7 mouse cellular contexts compared by ENCODE assay signal in genomic region chr11:62248401-62249244, GRCm38 (mm10). TPM values are rescaled to one million over a fixed set of nuclear protein-coding genes. Genes with fewer than 3 reads are reported as not detected.
DNase-seq lines count a peak whose midpoint lies in the region; ATAC-seq and TF ChIP-seq lines count a peak whose summit lies in the region.

Adora2b (plus strand) TSS chr11:62248984.

- H3K9me3 ChIP-seq in intestine, embryonic 15.5 days = no peaks in the 10 kb centered on the region
- H3K9me3 ChIP-seq in midbrain, postnatal 0 days (ENCODE audit: low read length) = no peaks in the 10 kb centered on the region

- H3K9ac ChIP-seq in intestine, embryonic 15.5 days = peak within 1 kb of the TSS; percentile 64
- 0 out of 2 replicates have a peak within 1 kb of the TSS, but pooled peaks have one; percentile 10 for H3K9ac ChIP-seq in liver, adult 2 months (ENCODE audit: low read depth, low read length)
- peak within 1 kb of the TSS; percentile 45 for H3K9ac ChIP-seq in midbrain, postnatal 0 days (replicated peaks; ENCODE audit: low read length, poor library complexity, severe bottlenecking)

- no peak for TF ChIP-seq POLR2A in cortical plate, adult 2 months (IDR thresholded peaks at IDR 0.05; ENCODE audit: extremely low read depth, insufficient read depth, low read length)
- no peak for TF ChIP-seq POLR2A in liver, adult 2 months (IDR thresholded peaks at IDR 0.05; ENCODE audit: extremely low read depth, insufficient read depth, low read length)

- no peaks in the 10 kb centered on the region for H3K4me1 ChIP-seq in cortical plate, adult 2 months (ENCODE audit: control insufficient read depth, insufficient read depth, low read length)
- H3K4me1 ChIP-seq in intestine, embryonic 15.5 days (replicated peaks) = peaks cover 20% of the 10 kb centered on the region
- peaks cover 3% of the 10 kb centered on the region; the same call in 1 of the 2 replicates for H3K4me1 ChIP-seq in liver, adult 2 months (ENCODE audit: control insufficient read depth, insufficient read depth, low read length)
- peaks cover 6% of the 10 kb centered on the region; the same call in 1 of the 2 replicates for H3K4me1 ChIP-seq in midbrain, postnatal 0 days (ENCODE audit: insufficient read depth, low read length)

- peak; percentile 27 for DNase-seq in adrenal gland, adult 8-10 months
- peak; percentile 55 to 56 for DNase-seq in gastrocnemius, postnatal 36 days
- DNase-seq in liver, adult 2 months (ENCODE audit: extremely low read depth, low read depth, low spot score) = no peak
- DNase-seq in midbrain, postnatal 0 days (ENCODE audit: low spot score) = peak; percentile 59
- peak; percentile 36 for DNase-seq in splenic B cell, adult 2 months (ENCODE audit: low read depth, low spot score)

- H3K27me3 ChIP-seq in intestine, embryonic 15.5 days (replicated peaks) = peaks cover 7% of the 10 kb centered on the region; the same call in 1 of the 2 replicates
- peaks cover 12% of the 10 kb centered on the region; the same call in 1 of the 2 replicates for H3K27me3 ChIP-seq in liver, adult 2 months (ENCODE audit: control insufficient read depth, insufficient read depth, low read length)
- peaks cover 14% of the 10 kb centered on the region for H3K27me3 ChIP-seq in midbrain, postnatal 0 days (ENCODE audit: insufficient read depth, low read length)
- no peaks in the 10 kb centered on the region for H3K27me3 ChIP-seq in splenic B cell, adult 2 months (ENCODE audit: control insufficient read depth, insufficient read depth, low read length, poor library complexity, severe bottlenecking)

- intact Hi-C loops in gastrocnemius, postnatal 36 days (cut with DNase I) = no loop called here

- H3K4me2 ChIP-seq in intestine, embryonic 15.5 days (replicated peaks) = peak within 1 kb of the TSS; percentile 100
- H3K4me2 ChIP-seq in midbrain, postnatal 0 days (ENCODE audit: low read depth, low read length, poor library complexity, severe bottlenecking) = peak within 1 kb of the TSS; percentile 99

- no peaks in the 10 kb centered on the region for H3K36me3 ChIP-seq in intestine, embryonic 15.5 days
- H3K36me3 ChIP-seq in liver, adult 2 months (ENCODE audit: control insufficient read depth, insufficient read depth, low read length) = no peaks in the 10 kb centered on the region
- no peaks in the 10 kb centered on the region for H3K36me3 ChIP-seq in midbrain, postnatal 0 days (ENCODE audit: insufficient read depth, low read length)
- no peaks in the 10 kb centered on the region for H3K36me3 ChIP-seq in splenic B cell, adult 2 months (ENCODE audit: control insufficient read depth, insufficient read depth, low read length, poor library complexity, severe bottlenecking)

- peak within 1 kb of the TSS; percentile 29 for H3K4me3 ChIP-seq in cortical plate, adult 2 months (ENCODE audit: insufficient read depth, low read length)
- peak within 1 kb of the TSS; percentile 65 for H3K4me3 ChIP-seq in intestine, embryonic 15.5 days (replicated peaks)
- peak within 1 kb of the TSS; percentile 69 for H3K4me3 ChIP-seq in liver, adult 2 months (ENCODE audit: insufficient read depth, low read depth, low read length)
- peak within 1 kb of the TSS; percentile 67 for H3K4me3 ChIP-seq in midbrain, postnatal 0 days (ENCODE audit: low read depth, low read length)

- no peaks in the 10 kb centered on the region for H3K79me2 ChIP-seq in liver, adult 2 months (ENCODE audit: control insufficient read depth, insufficient read depth, low read length)

- peak; percentile 91 for ATAC-seq in intestine, embryonic 15.5 days
- peak; percentile 78 for ATAC-seq in midbrain, postnatal 0 days (ENCODE audit: low FRiP score)

- WGBS in intestine, embryonic 15.5 days = under 1% methylated on average over 69 of the region's 69 CpGs
- WGBS in liver, adult 2 months = 1% methylated on average over 69 of the region's 69 CpGs
- under 1% methylated on average over 63 of the region's 69 CpGs for WGBS in midbrain, postnatal 0 days

- 0 out of 2 replicates have a peak within 1 kb of the TSS, but pooled peaks have one; percentile 41 for H3K27ac ChIP-seq in cortical plate, adult 2 months (ENCODE audit: insufficient read depth, low read length)
- 0 out of 2 replicates have a peak within 1 kb of the TSS, but pooled peaks have one; percentile 22 for H3K27ac ChIP-seq in intestine, embryonic 15.5 days
- H3K27ac ChIP-seq in liver, adult 2 months (replicated peaks; ENCODE audit: insufficient read depth, low read depth, low read length) = no peak within 1 kb of the TSS
- 0 out of 2 replicates have a peak within 1 kb of the TSS, but pooled peaks have one; percentile 6 for H3K27ac ChIP-seq in midbrain, postnatal 0 days (ENCODE audit: low read depth, low read length)

- TF ChIP-seq CTCF in cortical plate, adult 2 months (IDR thresholded peaks at IDR 0.05; ENCODE audit: extremely low read depth, insufficient read depth, low read length) = no peak
- TF ChIP-seq CTCF in liver, adult 2 months (IDR thresholded peaks at IDR 0.05; ENCODE audit: low read depth, low read length) = no peak
- TF ChIP-seq CTCF in midbrain, postnatal 0 days (IDR thresholded peaks at IDR 0.05) = no peak

RNA-seq across cellular contexts. Expression of gene Adora2b, which starts in this region (rescaled TPM):
- 1 to 10 TPM; 1.0 to 2.8 (median 1.2) TPM for total RNA-seq in adrenal gland, adult 8-10 months (2022)
- 7.0 and 8.3 TPM in 2 replicates for polyA plus RNA-seq in cortical plate, adult 2 months (2012; rRNA removed)
- under 1 TPM; 0.41 to 0.44 TPM for total RNA-seq in gastrocnemius, postnatal 36 days (2021)
- 6.9 and 7.0 TPM in 2 replicates for polyA plus RNA-seq in intestine, embryonic 15.5 days (2015; fragmentation: Nextera tagmentation; extraction: Ambion mirVana)
- 0.07 TPM in 1 of 2 replicates, not detected in the other for total RNA-seq in liver, adult 2 months (2014; rRNA removed)
- 0.07 and 0.11 TPM in 2 replicates for polyA plus RNA-seq in liver, adult 2 months (2012; rRNA removed)
- 5.9 and 6.0 TPM in 2 replicates for total RNA-seq in midbrain, postnatal 0 days (2014; rRNA removed)
- polyA plus RNA-seq in midbrain, postnatal 0 days (2015; fragmentation: Nextera tagmentation; extraction: Ambion mirVana) = 5.8 and 7.7 TPM in 2 replicates

Comparison
In these comparisons a context has a peak if more than half of its experiments do, and no peak if none do; other contexts are left out.
1. Peak in DNase-seq in gastrocnemius, postnatal 36 days; RNA of the gene not detected or under 1 TPM.
2. H3K9ac ChIP-seq: peak in every context shown above with its lines; median percentile 64 in intestine, embryonic 15.5 days; 45 in midbrain, postnatal 0 days; 10 in liver, adult 2 months.